Mouse (Mus musculus): ENCODE results near the gene Cd8b1. TPM values are rescaled to one million over a fixed set of nuclear protein-coding genes. Genes with fewer than 3 reads are reported as not detected.

Cd8b1 gene
- total RNA-seq, 4 experiments from 2014 or later, result 0.17 to 0.19 TPM; not detected in 2

GRCm38 (mm10) chr6:71351201-71351600 is 28.6 kb downstream of the Cd8b1 start:
- DNase-seq (ENCODE audit: low spot score), result no peak

- no peak for DNase-seq (ENCODE audit: low spot score)
These were observed 29.6 kb downstream of the Cd8b1 start for GRCm38 (mm10) chr6:71352201-71352600.

- no peak for DNase-seq (ENCODE audit: low spot score)
These were observed 30.4 kb downstream of the Cd8b1 start for GRCm38 (mm10) chr6:71352866-71353427.

GRCm38 (mm10) chr6:71353722-71354121 is 31.1 kb downstream of the Cd8b1 start:
- no peak for DNase-seq (ENCODE audit: low spot score)

DNA sequence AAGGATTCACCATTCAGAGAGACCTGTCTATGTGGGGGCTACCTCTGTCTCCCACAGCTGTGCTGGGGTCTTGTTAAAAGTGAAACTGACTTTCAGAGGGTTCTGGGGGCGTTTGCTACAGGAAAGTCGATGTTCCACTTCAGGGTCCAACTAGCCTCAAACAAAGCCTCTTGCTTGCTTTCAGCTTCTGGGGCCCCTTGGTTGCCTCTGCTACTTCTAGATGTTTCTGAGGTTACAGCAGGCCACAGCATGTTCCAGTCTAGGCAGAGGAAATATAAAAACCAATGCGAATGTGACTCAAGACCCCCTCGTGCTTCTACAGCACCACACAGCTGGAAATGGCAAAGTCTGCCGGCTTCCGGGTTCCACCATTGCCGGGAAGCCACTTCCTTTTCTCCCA is 34.9 kb downstream of the Cd8b1 start:
- DNase-seq (ENCODE audit: low spot score), result no peak

DNA sequence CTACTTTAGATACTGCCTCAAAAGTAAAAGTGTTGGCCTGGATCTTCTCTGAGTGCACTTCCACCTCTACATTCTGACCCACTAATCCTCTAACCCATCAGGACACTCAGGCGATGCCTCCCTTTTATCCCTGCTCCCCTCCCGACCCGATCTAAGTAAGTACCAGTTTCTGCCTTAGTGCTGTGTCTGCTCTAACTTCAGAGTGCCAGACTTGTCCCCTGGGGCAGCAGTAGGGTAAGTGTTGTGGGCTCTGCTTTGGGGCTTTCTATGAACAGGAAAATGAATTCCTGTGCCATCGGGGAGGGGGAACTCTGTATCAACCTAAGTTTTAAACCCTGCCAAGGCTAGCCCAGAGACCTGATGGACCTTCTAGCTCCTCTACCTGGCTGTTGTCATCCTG is 37.6 kb downstream of the Cd8b1 start:
- no peak for DNase-seq (ENCODE audit: low spot score)

- no peak for DNase-seq (ENCODE audit: low spot score)
These were observed 38.2 kb downstream of the Cd8b1 start for GRCm38 (mm10) chr6:71360751-71361150.

DNA sequence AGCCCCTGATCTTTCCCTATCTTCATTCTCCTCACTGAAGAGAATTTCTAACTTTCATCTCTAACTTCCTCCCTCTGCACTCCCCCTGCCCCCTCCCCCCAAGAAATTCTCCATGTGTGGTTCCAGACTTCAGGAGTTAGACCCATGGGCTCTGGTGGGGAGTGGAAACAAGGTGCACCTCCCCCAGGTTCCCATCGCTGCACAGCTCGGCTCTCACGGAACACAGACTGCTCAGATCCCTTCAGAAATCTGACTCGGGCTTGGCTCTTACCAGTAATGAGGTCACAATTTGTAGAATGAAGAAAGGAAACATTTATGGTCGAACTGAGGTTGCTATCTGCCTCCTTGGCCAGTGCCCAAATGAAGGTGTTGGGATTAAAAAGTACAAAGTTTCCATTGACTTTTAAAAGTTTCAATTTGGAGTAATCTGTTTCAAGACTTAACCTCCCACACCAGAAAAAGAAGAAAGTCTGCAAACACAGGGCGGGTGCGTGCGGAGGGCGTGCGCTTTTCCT is 38.6 kb downstream of the Cd8b1 start:
- no peak for DNase-seq (ENCODE audit: low spot score)

- DNase-seq (ENCODE audit: low spot score), result no peak
These were observed 41.4 kb downstream of the Cd8b1 start for GRCm38 (mm10) chr6:71363995-71364394.

DNA sequence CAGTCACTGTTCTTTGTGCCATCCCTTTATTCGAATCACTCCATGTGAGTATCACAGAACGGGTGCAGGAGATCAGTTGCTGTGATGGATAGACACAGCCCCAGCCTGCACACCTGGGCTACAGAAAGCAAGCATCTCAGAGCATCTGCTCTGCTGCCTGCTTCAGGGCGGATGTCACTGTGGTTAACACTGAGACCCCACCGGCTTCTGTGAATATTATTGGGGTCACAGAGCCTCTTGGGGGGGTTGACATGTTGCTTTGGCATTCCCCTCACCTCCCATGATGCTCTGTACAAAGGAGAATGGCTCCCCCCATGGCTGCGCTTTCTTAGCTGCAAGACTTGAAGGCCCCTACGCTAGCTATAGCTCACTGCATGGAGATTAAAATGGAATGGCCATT is 46.8 kb downstream of the Cd8b1 start:
- no peak for DNase-seq (ENCODE audit: low spot score)

DNA sequence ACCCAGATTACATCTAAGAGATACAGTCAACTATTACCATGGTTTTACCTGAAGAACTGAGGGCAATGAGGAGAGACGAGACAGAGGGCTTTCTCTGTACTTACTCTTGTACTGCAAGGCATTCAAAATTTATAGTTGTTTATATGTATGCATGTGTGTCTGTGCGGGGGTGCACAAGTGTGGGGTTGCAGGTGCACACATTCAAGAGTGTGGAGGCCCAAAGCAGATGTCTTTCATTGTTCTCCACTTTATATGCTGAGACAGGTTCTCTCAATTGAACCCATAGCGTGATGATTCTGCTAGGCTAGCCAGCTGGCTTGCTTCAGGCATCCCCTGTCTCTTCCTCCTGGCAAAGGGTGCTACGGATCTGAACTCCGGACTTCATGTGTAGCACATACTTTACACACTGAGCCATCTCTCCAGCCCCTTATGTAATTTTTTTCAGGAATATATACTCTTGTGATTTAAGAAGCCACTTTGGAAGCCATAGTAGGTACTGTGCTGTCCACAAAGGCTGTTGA is 48.6 kb downstream of the Cd8b1 start:
- DNase-seq (ENCODE audit: low spot score), result no peak

GRCm38 (mm10) chr6:71372041-71372720 is 49.6 kb downstream of the Cd8b1 start:
- no peak for DNase-seq (ENCODE audit: low spot score)

- DNase-seq (ENCODE audit: low spot score), result no peak
These were observed 50.7 kb downstream of the Cd8b1 start, which contains the start of gene Cd8a for GRCm38 (mm10) chr6:71373249-71373775. Cd8a (plus strand) TSS chr6:71373427.

- no peak for DNase-seq (ENCODE audit: low spot score)
These were observed 51.8 kb downstream of the Cd8b1 start for GRCm38 (mm10) chr6:71374311-71374829.

DNA sequence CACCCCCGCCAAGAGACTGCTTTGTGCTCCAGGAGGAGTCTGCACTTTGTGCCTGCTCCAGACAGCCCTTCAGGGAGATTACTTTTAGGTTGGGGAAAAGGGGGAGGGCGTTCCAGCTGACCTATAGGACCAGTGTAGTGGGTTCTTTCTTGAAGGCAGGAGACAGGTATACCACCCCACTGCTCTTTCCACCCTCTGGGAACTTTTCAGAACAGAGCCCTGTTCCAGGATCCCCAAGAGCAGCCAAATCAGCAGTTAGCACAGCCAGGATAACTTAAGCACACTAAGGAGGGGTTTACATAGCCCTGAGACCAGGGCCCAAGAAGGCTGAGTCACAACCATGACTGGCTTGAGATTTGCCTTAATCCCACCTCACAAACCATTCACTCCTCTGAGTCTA is 52.3 kb downstream of the Cd8b1 start:
- no peak for DNase-seq (ENCODE audit: low spot score)

- DNase-seq (ENCODE audit: low spot score), result no peak
These were observed 54.1 kb downstream of the Cd8b1 start for GRCm38 (mm10) chr6:71376711-71377110.

- no peak for DNase-seq (ENCODE audit: low spot score)
These were observed 59.1 kb downstream of the Cd8b1 start for GRCm38 (mm10) chr6:71381654-71382053.

Other genes starting within 250 kb of the Cd8b1 start
- 1 to 10 TPM; 4.3 to 6.7 (median 5.2) TPM for gene Thnsl2, start 178.3 kb upstream of the Cd8b1 start, total RNA-seq (2022)
- gene Fabp1, start 123.0 kb upstream of the Cd8b1 start, total RNA-seq (2022), result not detected
- gene Krcc1, start 51.1 kb upstream of the Cd8b1 start, total RNA-seq (2022), result 10 to 100 TPM; 49.5 to 61.3 (median 54.1) TPM
- 100 to 1,000 TPM; 345 to 402 (median 349) TPM for gene Smyd1, start 555 bp upstream of the Cd8b1 start, total RNA-seq (2022)
- under 1 TPM; 0.08 to 0.22 (median 0.15) TPM for gene Cd8a, start 50.6 kb downstream of the Cd8b1 start, total RNA-seq (2022)
- gene Rmnd5a, start 117.8 kb downstream of the Cd8b1 start, total RNA-seq (2022), result 10 to 100 TPM; 74.5 to 77.5 (median 77.2) TPM
- 10 to 100 TPM; 21.9 to 24.4 (median 22.7) TPM for gene Rnf103, start 171.1 kb downstream of the Cd8b1 start, total RNA-seq (2022)
- gene Chmp3, start 221.0 kb downstream of the Cd8b1 start, total RNA-seq (2022), result 10 to 100 TPM; 48.0 to 79.1 (median 59.2) TPM